In the genomic region with DNA sequence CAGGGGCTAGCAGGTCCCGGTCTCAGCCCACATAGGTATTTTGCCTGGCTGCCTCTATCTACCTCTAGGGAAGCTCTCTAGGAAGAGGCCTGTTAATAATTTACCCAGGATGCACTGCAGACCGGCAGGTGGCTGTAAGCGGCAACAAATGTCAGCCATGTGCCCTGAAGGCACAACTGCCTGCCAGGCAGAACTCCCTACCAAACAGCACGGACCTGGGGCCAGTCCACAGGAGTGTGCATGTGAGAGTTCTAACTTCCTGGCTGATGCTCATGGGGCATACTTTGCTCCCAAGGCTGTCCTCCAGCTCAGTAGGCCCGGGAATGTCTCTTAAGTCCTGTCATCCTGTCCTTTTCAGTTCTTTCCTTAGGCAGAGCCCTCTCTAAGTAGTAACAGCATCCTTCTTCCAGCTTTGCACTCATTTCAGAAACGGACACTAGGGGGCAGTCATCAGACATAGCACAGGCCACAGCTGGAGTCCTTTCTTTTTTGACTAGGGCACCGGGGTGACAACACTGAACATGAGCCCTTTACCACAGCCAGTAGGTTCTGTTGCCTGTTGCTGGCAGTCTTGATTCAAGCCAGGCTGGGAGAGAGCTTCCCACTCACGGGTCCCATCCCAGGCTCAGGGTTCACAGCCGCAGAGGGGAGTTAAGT, we compare ENCODE assay signal across 8 mouse cellular contexts.
DNase-seq lines count a peak whose midpoint lies in the region; ATAC-seq and TF ChIP-seq lines count a peak whose summit lies in the region.

No protein-coding gene starts in this region.

- no peak overlapping the region for H3K27ac ChIP-seq in liver, embryonic 12.5 days
- no peak overlapping the region for H3K27ac ChIP-seq in cortical plate, adult 2 months (ENCODE audit: insufficient read depth, low read length)
- no peak overlapping the region for H3K27ac ChIP-seq in midbrain, embryonic 16.5 days (ENCODE audit: low read length)

- H3K4me2 ChIP-seq in liver, embryonic 12.5 days = no peak overlapping the region
- no peak overlapping the region for H3K4me2 ChIP-seq in midbrain, embryonic 16.5 days (ENCODE audit: low read length)

- TF ChIP-seq CTCF in cortical plate, adult 2 months (IDR thresholded peaks at IDR 0.05; ENCODE audit: extremely low read depth, insufficient read depth, low read length) = peak; percentile 88

- no peak overlapping the region for H3K4me3 ChIP-seq in liver, embryonic 12.5 days
- no peak overlapping the region for H3K4me3 ChIP-seq in cortical plate, adult 2 months (ENCODE audit: insufficient read depth, low read length)
- no peak overlapping the region for H3K4me3 ChIP-seq in midbrain, embryonic 16.5 days (ENCODE audit: low read depth, low read length)

- WGBS in liver, embryonic 12.5 days (ENCODE audit: insufficient replicate concordance) = 35% methylated on average over 9 of the region's 9 CpGs
- 38% methylated on average over 9 of the region's 9 CpGs for WGBS in midbrain, embryonic 16.5 days

- H3K9ac ChIP-seq in liver, embryonic 12.5 days = no peak overlapping the region
- H3K9ac ChIP-seq in midbrain, embryonic 16.5 days (ENCODE audit: low read depth, low read length) = no peak overlapping the region

- intact Hi-C loops in gastrocnemius, postnatal 36 days (cut with DNase I) = loop anchor here (1.0 to 10.0 kb wide), 3 partner anchors 103 to 385 kb away; no protein-coding TSS in a partner anchor
- intact Hi-C loops in left cerebral cortex, postnatal 36 days (cut with DNase I) = loop anchor here (2.0 to 5.0 kb wide), 5 partner anchors 55 to 385 kb away; partner anchors contain the start of gene Auh

- 0 out of 2 replicates have a peak, but pooled peaks cover 12% of the 10 kb centered on the region for H3K27me3 ChIP-seq in liver, embryonic 12.5 days (replicated peaks)
- H3K27me3 ChIP-seq in midbrain, embryonic 16.5 days (ENCODE audit: control insufficient read depth, insufficient read depth, low read depth, low read length) = no peaks in the 10 kb centered on the region

- no peaks in the 10 kb centered on the region for H3K36me3 ChIP-seq in liver, embryonic 12.5 days
- no peaks in the 10 kb centered on the region for H3K36me3 ChIP-seq in midbrain, embryonic 16.5 days (ENCODE audit: control insufficient read depth, insufficient read depth, low read length)

- H3K4me1 ChIP-seq in liver, embryonic 12.5 days = no peaks in the 10 kb centered on the region
- H3K4me1 ChIP-seq in cortical plate, adult 2 months (ENCODE audit: control insufficient read depth, insufficient read depth, low read length) = no peaks in the 10 kb centered on the region
- H3K4me1 ChIP-seq in midbrain, embryonic 16.5 days (ENCODE audit: control insufficient read depth, insufficient read depth, low read length) = no peaks in the 10 kb centered on the region

- DNase-seq in liver = peak; percentile 71
- peak; percentile 33 to 71 for DNase-seq in gastrocnemius, postnatal 36 days
- peak; percentile 59 for DNase-seq in kidney, adult 11 months
- peak; percentile 46 to 72 for DNase-seq in left cerebral cortex, postnatal 36 days (ENCODE audit: low spot score in 2 of 2)
- peak; percentile 44 to 77 for DNase-seq in spleen, postnatal 10 days (ENCODE audit: low spot score in 2 of 2)

- no peaks in the 10 kb centered on the region for H3K9me3 ChIP-seq in liver, embryonic 12.5 days (replicated peaks)
- H3K9me3 ChIP-seq in midbrain, embryonic 16.5 days (replicated peaks; ENCODE audit: control insufficient read depth, low read length, poor library complexity, severe bottlenecking) = no peaks in the 10 kb centered on the region

- TF ChIP-seq POLR2A in cortical plate, adult 2 months (IDR thresholded peaks at IDR 0.05; ENCODE audit: extremely low read depth, insufficient read depth, low read length) = no peak

- ATAC-seq in liver, embryonic 12.5 days = no peak
- ATAC-seq in midbrain, embryonic 16.5 days = peak; percentile 76
